Mouse (Mus musculus): ENCODE data around the gene Gm44579. TPM values are rescaled to one million over a fixed set of nuclear protein-coding genes. Genes with fewer than 3 reads are reported as not detected.
A peak's percentile ranks its signal among the peaks of the same experiment; 100 is the strongest.

Gm44579 gene
- not detected in 2 replicates for polyA plus RNA-seq (2012; rRNA removed)

DNA sequence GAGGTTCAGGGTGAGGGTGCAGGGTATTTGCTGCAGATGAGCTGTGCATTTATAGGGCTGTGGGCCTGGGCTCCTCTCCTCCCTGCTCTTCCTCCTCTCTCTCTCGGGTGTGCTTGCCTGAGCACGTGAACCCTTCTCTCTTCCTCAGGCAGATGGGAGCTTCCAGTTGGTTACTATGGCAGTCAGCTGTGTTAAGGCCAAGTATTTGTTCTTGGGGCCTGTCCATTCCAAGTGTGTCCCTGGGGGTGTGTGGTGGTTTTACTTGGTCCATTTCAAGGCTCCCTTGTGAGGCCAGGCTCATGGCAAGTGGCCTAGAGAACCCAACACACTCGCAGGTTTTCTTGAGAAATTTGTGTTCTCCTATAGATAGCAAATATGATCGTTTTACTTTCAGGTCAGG is at the start of gene Gm44579, which contains the start of gene Olfr287:
Gene Gm44579, minus strand, starts transcription at position 101 of the 400 bp plus-strand sequence.
Gene Olfr287, minus strand, starts transcription at position 180 of the 400 bp plus-strand sequence.
- Histone ChIP-seq H3K4me3 (ENCODE audit: insufficient read depth, low read depth, low read length) (no peak within 1 kb of the TSS), H3K36me3 (ENCODE audit: control insufficient read depth, insufficient read depth, low read length) (no peaks in the 10 kb centered on the region), H3K27ac (ENCODE audit: insufficient read depth, low read depth, low read length) (no peak within 1 kb of the TSS), H3K27me3 (replicated peaks; ENCODE audit: control insufficient read depth, insufficient read depth, low read length) (no peaks in the 10 kb centered on the region), H3K4me1 (ENCODE audit: control insufficient read depth, insufficient read depth, low read length) (no peaks in the 10 kb centered on the region)
- 70% methylated on average over 4 of the region's 4 CpGs for WGBS
- TF ChIP-seq POLR2A (IDR thresholded peaks at IDR 0.05; ENCODE audit: low read depth, low read length) (no peak), CTCF (conservative IDR thresholded peaks at IDR 0.05; ENCODE audit: insufficient read depth, insufficient read length, low read depth, low read length) (no peak)
- no peak for DNase-seq

DNA sequence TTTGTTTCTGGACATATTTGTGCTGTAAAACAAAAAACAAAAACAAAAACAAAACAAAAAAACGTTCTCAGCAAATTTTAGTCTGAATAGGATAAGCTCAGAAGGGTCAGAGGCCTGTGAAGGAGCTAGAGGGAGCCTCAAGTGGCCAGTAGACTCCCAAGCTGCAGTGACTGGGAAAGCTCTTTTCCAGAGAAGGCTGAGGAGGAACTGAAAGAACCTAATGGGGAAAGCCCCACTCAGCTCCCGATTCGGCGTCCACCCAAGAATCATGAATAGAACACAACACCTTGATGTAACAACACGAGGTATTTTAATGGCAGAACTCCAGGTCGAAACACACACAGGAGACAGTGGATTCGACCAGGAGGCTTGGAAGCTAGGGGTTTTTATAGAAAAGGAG is 37.0 kb upstream of the Gm44579 start:
- Histone ChIP-seq H3K36me3 (ENCODE audit: control insufficient read depth, insufficient read depth, low read length) (no peaks in the 10 kb centered on the region), H3K4me3 (ENCODE audit: insufficient read depth, low read depth, low read length) (no peak overlapping the region), H3K27ac (ENCODE audit: insufficient read depth, low read depth, low read length) (no peak overlapping the region), H3K27me3 (replicated peaks; ENCODE audit: control insufficient read depth, insufficient read depth, low read length) (no peaks in the 10 kb centered on the region), H3K4me1 (ENCODE audit: control insufficient read depth, insufficient read depth, low read length) (peaks cover 4% of the 10 kb centered on the region; the same call in 1 of the 2 replicates)
- TF ChIP-seq CTCF (conservative IDR thresholded peaks at IDR 0.05; ENCODE audit: insufficient read depth, insufficient read length, low read depth, low read length) (no peak), POLR2A (IDR thresholded peaks at IDR 0.05; ENCODE audit: low read depth, low read length) (no peak)
- WGBS = 88% methylated on average over 7 of the region's 7 CpGs
- no peak for DNase-seq

DNA sequence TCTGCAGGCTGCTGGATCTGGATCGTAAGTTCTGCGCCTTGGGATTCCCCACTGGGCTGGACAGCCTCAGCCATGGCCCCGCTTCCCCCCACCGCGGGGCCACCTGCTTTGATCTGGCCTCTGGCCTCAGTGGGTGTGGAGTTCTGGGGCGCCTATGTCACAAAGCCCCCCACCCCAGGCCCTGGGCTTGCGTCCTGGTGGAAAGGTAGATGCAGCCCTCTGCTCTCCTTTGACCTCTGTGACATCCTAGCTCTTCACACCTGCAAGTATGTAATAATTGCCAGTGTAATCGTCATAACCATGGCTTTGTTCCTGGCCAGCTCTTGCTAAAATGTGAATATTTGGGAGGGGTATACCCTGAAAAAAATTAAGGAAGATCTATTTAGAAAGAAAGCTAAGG is 36.4 kb upstream of the Gm44579 start, which contains the start of gene H1fnt:
Gene H1fnt, minus strand, starts transcription at position 101 of the 400 bp plus-strand sequence.
- no peak within 1 kb of the TSS for H3K4me3 ChIP-seq (ENCODE audit: insufficient read depth, low read depth, low read length)
- no peak within 1 kb of the TSS for H3K27ac ChIP-seq (ENCODE audit: insufficient read depth, low read depth, low read length)
- H3K27me3 ChIP-seq (replicated peaks; ENCODE audit: control insufficient read depth, insufficient read depth, low read length) = no peaks in the 10 kb centered on the region
- H3K36me3 ChIP-seq (ENCODE audit: control insufficient read depth, insufficient read depth, low read length) = no peaks in the 10 kb centered on the region
- 86% methylated on average over 8 of the region's 8 CpGs for WGBS
- DNase-seq = no peak
- TF ChIP-seq POLR2A (IDR thresholded peaks at IDR 0.05; ENCODE audit: low read depth, low read length) = no peak
- H3K4me1 ChIP-seq (ENCODE audit: control insufficient read depth, insufficient read depth, low read length) = peaks cover 4% of the 10 kb centered on the region; the same call in 1 of the 2 replicates

DNA sequence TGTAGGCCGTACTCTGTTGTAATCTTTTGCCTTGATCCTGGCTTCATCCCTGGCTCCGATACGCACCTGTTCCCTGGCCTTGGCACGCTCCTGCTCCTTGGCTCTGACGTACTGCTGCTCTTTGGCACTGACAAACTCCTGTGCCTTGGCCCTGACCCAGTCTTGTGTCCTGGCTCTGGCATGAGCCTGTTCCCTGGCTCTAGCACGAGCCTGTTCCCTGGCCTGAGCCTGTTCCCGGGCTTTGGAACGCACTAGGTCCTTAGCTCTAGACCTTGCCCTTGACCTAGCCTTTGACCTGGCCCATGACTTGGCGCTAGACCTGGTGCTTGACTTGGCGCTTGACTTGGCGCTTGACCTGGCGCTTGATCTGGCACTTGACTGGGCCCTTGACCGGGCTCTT is 35.5 kb upstream of the Gm44579 start:
- no peak overlapping the region for H3K4me3 ChIP-seq (ENCODE audit: insufficient read depth, low read depth, low read length)
- TF ChIP-seq CTCF (conservative IDR thresholded peaks at IDR 0.05; ENCODE audit: insufficient read depth, insufficient read length, low read depth, low read length) (no peak), POLR2A (IDR thresholded peaks at IDR 0.05; ENCODE audit: low read depth, low read length) (no peak)
- H3K36me3 ChIP-seq (ENCODE audit: control insufficient read depth, insufficient read depth, low read length) = no peaks in the 10 kb centered on the region
- no peaks in the 10 kb centered on the region for H3K27me3 ChIP-seq (replicated peaks; ENCODE audit: control insufficient read depth, insufficient read depth, low read length)
- peak; percentile 95 for DNase-seq
- no peak overlapping the region for H3K27ac ChIP-seq (ENCODE audit: insufficient read depth, low read depth, low read length)
- 74% methylated on average over 13 of the region's 13 CpGs for WGBS
- peaks cover 4% of the 10 kb centered on the region; the same call in 1 of the 2 replicates for H3K4me1 ChIP-seq (ENCODE audit: control insufficient read depth, insufficient read depth, low read length)

DNA sequence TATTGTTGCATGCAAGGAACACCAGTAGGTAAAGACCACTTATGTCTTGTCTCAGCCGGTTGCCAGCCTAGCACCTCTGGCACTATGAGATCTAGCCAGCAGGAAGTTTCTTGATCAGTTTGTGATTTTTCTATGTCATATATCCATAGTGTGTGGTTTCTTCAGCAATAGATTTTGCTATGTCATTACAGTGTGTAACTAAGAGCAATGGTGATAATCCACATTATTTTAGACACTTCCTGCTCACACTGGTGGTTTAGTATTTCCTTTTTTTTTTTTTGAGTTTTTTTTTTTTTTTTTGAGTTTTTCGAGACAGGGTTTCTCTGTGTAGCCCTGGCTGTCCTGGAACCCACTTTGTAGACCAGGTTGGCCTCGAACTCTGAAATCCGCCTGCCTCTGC is 14.7 kb upstream of the Gm44579 start:
- H3K36me3 ChIP-seq (ENCODE audit: control insufficient read depth, insufficient read depth, low read length) = no peaks in the 10 kb centered on the region
- no peak for TF ChIP-seq POLR2A (IDR thresholded peaks at IDR 0.05; ENCODE audit: low read depth, low read length)
- no peak for TF ChIP-seq CTCF (conservative IDR thresholded peaks at IDR 0.05; ENCODE audit: insufficient read depth, insufficient read length, low read depth, low read length)
- no peaks in the 10 kb centered on the region for H3K27me3 ChIP-seq (replicated peaks; ENCODE audit: control insufficient read depth, insufficient read depth, low read length)
- DNase-seq = no peak
- WGBS = 90% methylated on average over 4 of the region's 4 CpGs
- no peak overlapping the region for H3K27ac ChIP-seq (ENCODE audit: insufficient read depth, low read depth, low read length)
- H3K4me3 ChIP-seq (ENCODE audit: insufficient read depth, low read depth, low read length) = no peak overlapping the region
- no peaks in the 10 kb centered on the region for H3K4me1 ChIP-seq (ENCODE audit: control insufficient read depth, insufficient read depth, low read length)

DNA sequence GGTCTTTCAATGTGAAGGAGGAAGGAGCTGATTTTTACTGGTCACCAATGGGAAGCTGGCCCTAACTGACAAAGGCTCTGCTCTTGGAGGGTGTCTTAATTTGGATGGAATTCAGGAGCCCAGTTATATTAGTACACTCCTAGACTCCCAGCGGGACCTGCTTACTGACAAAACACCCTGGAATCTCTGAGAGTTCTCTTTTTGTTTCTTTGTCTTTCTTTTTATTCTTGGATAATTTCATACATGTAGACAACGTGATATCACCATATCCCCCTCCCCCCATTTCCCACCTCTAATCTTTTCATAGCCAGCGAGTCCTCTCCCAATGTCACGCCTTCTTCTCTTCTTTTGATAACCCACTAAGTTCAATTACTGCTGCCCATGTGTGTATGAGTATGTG is 13.6 kb upstream of the Gm44579 start, which contains the start of gene Olfr286:
Gene Olfr286, minus strand, starts transcription at position 101 of the 400 bp plus-strand sequence.
- Histone ChIP-seq H3K27me3 (replicated peaks; ENCODE audit: control insufficient read depth, insufficient read depth, low read length) (no peaks in the 10 kb centered on the region), H3K36me3 (ENCODE audit: control insufficient read depth, insufficient read depth, low read length) (no peaks in the 10 kb centered on the region), H3K4me1 (ENCODE audit: control insufficient read depth, insufficient read depth, low read length) (no peaks in the 10 kb centered on the region), H3K27ac (ENCODE audit: insufficient read depth, low read depth, low read length) (no peak within 1 kb of the TSS), H3K4me3 (ENCODE audit: insufficient read depth, low read depth, low read length) (no peak within 1 kb of the TSS)
- TF ChIP-seq POLR2A (IDR thresholded peaks at IDR 0.05; ENCODE audit: low read depth, low read length) = no peak
- no peak for TF ChIP-seq CTCF (conservative IDR thresholded peaks at IDR 0.05; ENCODE audit: insufficient read depth, insufficient read length, low read depth, low read length)
- no peak for DNase-seq
- WGBS = 95% methylated on average over 4 of the region's 4 CpGs

DNA sequence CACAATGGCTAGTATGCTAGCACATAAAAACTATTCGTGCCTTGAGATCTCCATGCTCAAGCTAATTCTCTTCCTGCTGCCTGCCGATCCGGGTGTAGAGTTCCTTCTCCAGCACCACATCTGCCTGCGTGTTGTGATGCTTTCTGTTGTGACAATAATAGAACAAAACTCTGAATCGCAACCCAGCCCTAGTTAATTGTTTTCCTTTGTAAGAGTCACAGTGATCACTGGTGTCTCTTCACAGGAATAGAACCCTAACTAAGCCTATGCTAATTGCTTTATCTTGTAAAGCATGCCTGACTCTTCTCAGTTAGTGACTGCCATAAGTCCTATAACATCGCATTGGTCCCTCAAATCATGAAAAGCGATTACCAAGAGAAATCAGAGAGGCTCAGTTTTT is 5.3 kb upstream of the Gm44579 start:
- Histone ChIP-seq H3K36me3 (ENCODE audit: control insufficient read depth, insufficient read depth, low read length) (no peaks in the 10 kb centered on the region), H3K27me3 (replicated peaks; ENCODE audit: control insufficient read depth, insufficient read depth, low read length) (no peaks in the 10 kb centered on the region), H3K27ac (ENCODE audit: insufficient read depth, low read depth, low read length) (no peak overlapping the region), H3K4me3 (ENCODE audit: insufficient read depth, low read depth, low read length) (no peak overlapping the region), H3K4me1 (ENCODE audit: control insufficient read depth, insufficient read depth, low read length) (no peaks in the 10 kb centered on the region)
- no peak for DNase-seq
- 82% methylated on average over 7 of the region's 7 CpGs for WGBS
- no peak for TF ChIP-seq CTCF (conservative IDR thresholded peaks at IDR 0.05; ENCODE audit: insufficient read depth, insufficient read length, low read depth, low read length)
- TF ChIP-seq POLR2A (IDR thresholded peaks at IDR 0.05; ENCODE audit: low read depth, low read length) = no peak
